Mouse (Mus musculus) MEL (cell line): Measurements from ENCODE around the gene Neu1. TPM values are rescaled to one million over a fixed set of nuclear protein-coding genes. Genes with fewer than 3 reads are reported as not detected.

Experiments
- DNase-seq: peaks from one replicate; pipeline ENCODE4 v3.0.0; 2011; ENCODE audit warnings: low read depth, low spot score
- H3K27ac ChIP-seq: 2 replicates; pipeline ENCODE4 v1.5.1; 2012; ENCODE audit warnings: low read depth, mild to moderate bottlenecking, control low read depth, low read length, moderate library complexity; ENCODE audit not compliant: control insufficient read depth
- H3K27me3 ChIP-seq, 2 experiments: fragments of 150-350 bp in 1 of 2; sonication (generic) in 1 of 2; 2 replicates each; pipeline ENCODE4 v1.6.1; 2012; ENCODE audit warnings: low read length in 2 of 2, mild to moderate bottlenecking in 2 of 2, improper control_type of control experiment in 1 of 2, moderate library complexity in 1 of 2; ENCODE audit not compliant: insufficient read depth in 2 of 2, control insufficient read depth in 1 of 2
- H3K36me3 ChIP-seq, 2 experiments: 2 replicates each; pipeline ENCODE4 v1.6.1; 2012 to 2014; ENCODE audit warnings: low read length in 2 of 2, improper control_type of control experiment in 1 of 2, inconsistent platforms in 1 of 2, mild to moderate bottlenecking in 1 of 2; ENCODE audit not compliant: insufficient read depth in 2 of 2, control insufficient read depth in 1 of 2
- H3K4me1 ChIP-seq, 2 experiments: fragments of 150-350 bp in 1 of 2; sonication (generic) in 1 of 2; 2 replicates each; pipeline ENCODE4 v1.6.1; 2012; ENCODE audit warnings: low read length in 2 of 2, improper control_type of control experiment in 1 of 2, mild to moderate bottlenecking in 1 of 2; ENCODE audit not compliant: insufficient read depth in 2 of 2, control insufficient read depth in 1 of 2
- H3K4me3 ChIP-seq, 2 experiments: fragments of 150-350 bp in 1 of 2; sonication (generic) in 1 of 2; 2 replicates each; pipeline ENCODE4 v1.5.1; 2012; ENCODE audit warnings: low read depth in 2 of 2, low read length in 2 of 2, mild to moderate bottlenecking in 2 of 2, moderate library complexity in 2 of 2, control low read depth in 1 of 2, improper control_type of control experiment in 1 of 2; ENCODE audit not compliant: control insufficient read depth in 1 of 2, insufficient read depth in 1 of 2
- H3K79me2 ChIP-seq: 2 replicates; pipeline ENCODE4 v1.6.1; 2012; ENCODE audit warnings: mild to moderate bottlenecking, low read length, moderate library complexity; ENCODE audit not compliant: control insufficient read depth, poor library complexity, insufficient read depth
- H3K9ac ChIP-seq: 2 replicates; pipeline ENCODE4 v1.6.1; 2012; ENCODE audit warnings: low read depth, mild to moderate bottlenecking, control low read depth, low read length, moderate library complexity; ENCODE audit not compliant: control insufficient read depth, poor library complexity, severe bottlenecking
- H3K9me3 ChIP-seq: fragments of 150-350 bp; sonication (generic); replicated peaks from 2 replicates; pipeline ENCODE4 v1.6.1; 2012; ENCODE audit warnings: mild to moderate bottlenecking, low read length, improper control_type of control experiment, moderate library complexity; ENCODE audit not compliant: insufficient read depth
- BHLHE40 ChIP-seq: IDR thresholded peaks from 2 replicates; pipeline ENCODE4 v1.6.1; 2012; ENCODE audit warnings: low read depth, mild to moderate bottlenecking, inconsistent platforms, low read length, improper control_type of control experiment, borderline replicate concordance
- CTCF ChIP-seq, 3 experiments: IDR thresholded peaks in 2 of 3; conservative IDR thresholded peaks in 1 of 3; 2 replicates each; pipeline ENCODE4 v1.5.1; 2011 to 2012; ENCODE audit warnings: low read length in 3 of 3, low read depth in 2 of 3, mild to moderate bottlenecking in 2 of 3, improper control_type of control experiment in 1 of 3, inconsistent platforms in 1 of 3, mixed read lengths in 1 of 3, moderate library complexity in 1 of 3; ENCODE audit not compliant: control insufficient read depth in 1 of 3, insufficient read depth in 1 of 3, poor library complexity in 1 of 3, severe bottlenecking in 1 of 3
- E2F4 ChIP-seq: IDR thresholded peaks from 2 replicates; pipeline ENCODE4 v1.6.1; 2011; ENCODE audit warnings: low read depth, low read length, improper control_type of control experiment, borderline replicate concordance
- ELF1 ChIP-seq: IDR thresholded peaks from 2 replicates; pipeline ENCODE4 v1.6.1; 2014; ENCODE audit warnings: low read depth, mild to moderate bottlenecking, inconsistent platforms, low read length, improper control_type of control experiment, moderate library complexity
- EP300 ChIP-seq, 2 experiments: IDR thresholded peaks; 2 replicates each; pipeline ENCODE4 v1.6.1; 2011; ENCODE audit warnings: improper control_type of control experiment in 2 of 2, low read length in 2 of 2, low read depth in 1 of 2, mild to moderate bottlenecking in 1 of 2
- ETS1 ChIP-seq: IDR thresholded peaks from 2 replicates; pipeline ENCODE4 v1.6.1; 2012; ENCODE audit warnings: low read depth, mild to moderate bottlenecking, inconsistent platforms, low read length, improper control_type of control experiment, moderate library complexity
- HCFC1 ChIP-seq: IDR thresholded peaks from 2 replicates; pipeline ENCODE4 v1.6.1; 2012; ENCODE audit warnings: low read depth, mild to moderate bottlenecking, inconsistent platforms, low read length, improper control_type of control experiment, moderate library complexity
- KAT2A ChIP-seq: conservative IDR thresholded peaks from 2 replicates; pipeline ENCODE4 v1.6.1; 2012; ENCODE audit warnings: low read depth, low read length, improper control_type of control experiment, inconsistent platforms
- MAFK ChIP-seq: IDR thresholded peaks from 2 replicates; pipeline ENCODE4 v1.6.1; 2011; ENCODE audit warnings: low read depth, mild to moderate bottlenecking, low read length, improper control_type of control experiment, borderline replicate concordance
- MXI1 ChIP-seq: IDR thresholded peaks from 2 replicates; pipeline ENCODE4 v1.6.1; 2011; ENCODE audit warnings: mild to moderate bottlenecking, low read depth, low read length, improper control_type of control experiment
- MYB ChIP-seq: IDR thresholded peaks from 2 replicates; pipeline ENCODE4 v1.6.1; 2011; ENCODE audit warnings: mild to moderate bottlenecking, low read depth, low read length, improper control_type of control experiment
- MYC ChIP-seq: IDR thresholded peaks from 2 replicates; pipeline ENCODE4 v1.6.1; 2011; ENCODE audit warnings: low read depth, mild to moderate bottlenecking, low read length, improper control_type of control experiment, moderate library complexity
- NELFE ChIP-seq: IDR thresholded peaks from 2 replicates; pipeline ENCODE4 v1.6.1; 2011; ENCODE audit warnings: low read depth, low read length, improper control_type of control experiment
- POLR2AphosphoS2 ChIP-seq: IDR thresholded peaks from 2 replicates; pipeline ENCODE4 v1.6.1; 2011; ENCODE audit warnings: low read length, improper control_type of control experiment
- RCOR1 ChIP-seq: IDR thresholded peaks from 2 replicates; pipeline ENCODE4 v1.6.1; 2012; ENCODE audit warnings: low read depth, mild to moderate bottlenecking, inconsistent platforms, low read length, improper control_type of control experiment
- SIN3A ChIP-seq: IDR thresholded peaks from 2 replicates; pipeline ENCODE4 v1.6.1; 2012; ENCODE audit warnings: low read length, improper control_type of control experiment, inconsistent platforms
- SMC3 ChIP-seq: IDR thresholded peaks from 2 replicates; pipeline ENCODE4 v1.6.1; 2011; ENCODE audit warnings: low read depth, low read length, improper control_type of control experiment
- UBTF ChIP-seq: IDR thresholded peaks from 2 replicates; pipeline ENCODE4 v1.6.1; 2012; ENCODE audit warnings: low read depth, mild to moderate bottlenecking, inconsistent platforms, low read length, improper control_type of control experiment, moderate library complexity, borderline replicate concordance; ENCODE audit not compliant: insufficient read depth
- USF1 ChIP-seq: IDR thresholded peaks from 2 replicates; pipeline ENCODE4 v1.6.1; 2014; ENCODE audit warnings: low read depth, mild to moderate bottlenecking, inconsistent platforms, low read length, improper control_type of control experiment, moderate library complexity
- USF2 ChIP-seq, 2 experiments: IDR thresholded peaks; 2 replicates each; pipeline ENCODE4 v1.6.1; 2011 to 2012; ENCODE audit warnings: improper control_type of control experiment in 2 of 2, low read length in 2 of 2, borderline replicate concordance in 1 of 2, inconsistent platforms in 1 of 2, low read depth in 1 of 2, mild to moderate bottlenecking in 1 of 2; ENCODE audit not compliant: insufficient read depth in 1 of 2
- ZC3H11A ChIP-seq: IDR thresholded peaks from 2 replicates; pipeline ENCODE4 v1.6.1; 2012; ENCODE audit warnings: low read depth, mild to moderate bottlenecking, inconsistent platforms, low read length, improper control_type of control experiment
- ZKSCAN1 ChIP-seq: IDR thresholded peaks from 2 replicates; pipeline ENCODE4 v1.6.1; 2012; ENCODE audit warnings: low read depth, mild to moderate bottlenecking, inconsistent platforms, low read length, improper control_type of control experiment, moderate library complexity
- ZMIZ1 ChIP-seq: IDR thresholded peaks from 2 replicates; pipeline ENCODE4 v1.6.1; 2012; ENCODE audit warnings: low read depth, mild to moderate bottlenecking, inconsistent platforms, low read length, improper control_type of control experiment, moderate library complexity
- polyA plus RNA-seq, 2 experiments: library from polyadenylated mRNA; stranded (reverse) in 1 of 2; unstranded in 1 of 2; fragments of >175 nt in 1 of 2; fragments of >200 nt in 1 of 2; gene quantifications; 2 replicates each; pipeline versions ENCODE4 v1.2.1 to v1.2.4; 2012; ENCODE audit warnings: low replicate concordance in 2 of 2, low read depth in 1 of 2; ENCODE audit not compliant: insufficient read length in 2 of 2, insufficient read depth in 1 of 2, missing spikeins in 1 of 2
- total RNA-seq: library from RNA; depleted of rRNA; stranded (reverse); fragments of 300-350 nt; gene quantifications from 2 replicates; pipeline ENCODE4 v1.2.3, GENCODE M21; 2012

Neu1 gene
- total and polyA plus RNA-seq, 3 experiments, result 6.5 to 7.9 TPM; not detected in 1

- Histone ChIP-seq H3K27me3 (no peaks in the 10 kb centered on the region), H3K4me3 (no peak overlapping the region), H3K9me3 (no peaks in the 10 kb centered on the region), H3K4me1 (no peaks in the 10 kb centered on the region), H3K27ac (no peak overlapping the region), H3K79me2 (no peaks in the 10 kb centered on the region), H3K36me3 (no peaks in the 10 kb centered on the region), H3K9ac (no peak overlapping the region)
- DNase-seq, result no peak
- TF ChIP-seq E2F4 (no peak), MYC (no peak), SIN3A (no peak), EP300 (IDR thresholded peaks at IDR 0.05; ENCODE audit: low read depth in 1 of 2, low read length in 2 of 2) (no peak), BHLHE40 (no peak), ETS1 (no peak), UBTF (no peak), POLR2AphosphoS2 (no peak), HCFC1 (no peak), MXI1 (no peak)
Measured at GRCm38 (mm10) chr17:34885615-34886014, 45.4 kb upstream of the Neu1 start.

- H3K36me3 ChIP-seq, result no peaks in the 10 kb centered on the region
- DNase-seq, result no peak
- no peaks in the 10 kb centered on the region for H3K9me3 ChIP-seq
- no peak overlapping the region for H3K27ac ChIP-seq
- no peaks in the 10 kb centered on the region for H3K27me3 ChIP-seq
- H3K9ac ChIP-seq, result no peak overlapping the region
- no peaks in the 10 kb centered on the region for H3K4me1 ChIP-seq
- no peak overlapping the region for H3K4me3 ChIP-seq
- no peaks in the 10 kb centered on the region for H3K79me2 ChIP-seq
- no peak for TF ChIP-seq KAT2A
- TF ChIP-seq ZMIZ1, result no peak
- TF ChIP-seq ZC3H11A, result no peak
- TF ChIP-seq POLR2AphosphoS2, result no peak
- no peak for TF ChIP-seq CTCF (IDR thresholded peaks at IDR 0.05 in 2 of 3, conservative IDR thresholded peaks at IDR 0.05 in 1 of 3; ENCODE audit: control insufficient read depth in 1 of 3, insufficient read depth in 1 of 3, low read depth in 2 of 3, low read length in 3 of 3, poor library complexity in 1 of 3, severe bottlenecking in 1 of 3)
- no peak for TF ChIP-seq MYB
- no peak for TF ChIP-seq RCOR1
- TF ChIP-seq NELFE, result no peak
- TF ChIP-seq UBTF, result no peak
- TF ChIP-seq USF1, result no peak
- TF ChIP-seq SMC3, result no peak
- TF ChIP-seq MXI1, result no peak
- no peak for TF ChIP-seq MAFK
- no peak for TF ChIP-seq ZKSCAN1
- TF ChIP-seq USF2 (IDR thresholded peaks at IDR 0.05; ENCODE audit: borderline replicate concordance in 1 of 2, insufficient read depth in 1 of 2, low read depth in 1 of 2, low read length in 2 of 2), result no peak
- no peak for TF ChIP-seq ELF1
Measured at GRCm38 (mm10) chr17:34887942-34888341, 43.1 kb upstream of the Neu1 start.
